Mouse (Mus musculus): ENCODE data around the gene Camk2b. TPM values are rescaled to one million over a fixed set of nuclear protein-coding genes. Genes with fewer than 3 reads are reported as not detected.

Camk2b gene
- polyA plus RNA-seq, 1 experiment from 2014 or later: 21.4 TPM

DNA sequence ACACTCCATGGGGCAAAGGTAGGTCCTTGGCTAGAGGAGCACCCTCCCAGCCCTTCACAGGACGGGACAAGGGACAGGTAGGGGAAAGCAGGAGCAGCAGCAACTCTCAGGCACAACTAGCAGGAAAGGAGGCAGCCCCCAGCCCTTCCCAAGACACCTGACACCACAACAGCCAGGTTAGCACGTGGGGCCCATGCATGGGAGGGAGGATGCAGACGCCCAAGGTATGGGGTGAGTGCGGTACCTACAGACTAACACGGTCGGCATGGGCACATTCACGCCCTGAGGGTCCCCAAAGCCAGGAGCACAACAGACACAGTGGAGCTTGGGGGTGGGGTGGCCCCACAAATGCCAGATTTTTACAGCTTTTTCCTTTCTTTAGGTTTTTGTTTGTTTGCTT, 95.0 kb downstream of the Camk2b start:
- Histone ChIP-seq H3K27me3 (replicated peaks) (no peaks in the 10 kb centered on the region), H3K27ac (no peak overlapping the region), H3K36me3 (peaks cover 51% of the 10 kb centered on the region), H3K4me2 (replicated peaks) (no peak overlapping the region), H3K4me3 (no peak overlapping the region), H3K9me3 (no peaks in the 10 kb centered on the region), H3K9ac (no peak overlapping the region), H3K4me1 (no peaks in the 10 kb centered on the region)
- ATAC-seq (ENCODE audit: low FRiP score, low read depth): no peak
- WGBS: 64% methylated on average over 7 of the region's 7 CpGs

GRCm38 (mm10) chr11:5968223-5968622, 97.9 kb downstream of the Camk2b start:
- no peaks in the 10 kb centered on the region for H3K27me3 ChIP-seq (replicated peaks)
- no peak for ATAC-seq (ENCODE audit: low FRiP score, low read depth)
- peaks cover 80% of the 10 kb centered on the region for H3K36me3 ChIP-seq
- no peaks in the 10 kb centered on the region for H3K9me3 ChIP-seq
- no peak overlapping the region for H3K4me3 ChIP-seq
- H3K4me1 ChIP-seq: no peaks in the 10 kb centered on the region
- H3K27ac ChIP-seq: no peak overlapping the region
- WGBS: 79% methylated on average over 6 of the region's 6 CpGs
- no peak overlapping the region for H3K4me2 ChIP-seq (replicated peaks)
- no peak overlapping the region for H3K9ac ChIP-seq

DNA sequence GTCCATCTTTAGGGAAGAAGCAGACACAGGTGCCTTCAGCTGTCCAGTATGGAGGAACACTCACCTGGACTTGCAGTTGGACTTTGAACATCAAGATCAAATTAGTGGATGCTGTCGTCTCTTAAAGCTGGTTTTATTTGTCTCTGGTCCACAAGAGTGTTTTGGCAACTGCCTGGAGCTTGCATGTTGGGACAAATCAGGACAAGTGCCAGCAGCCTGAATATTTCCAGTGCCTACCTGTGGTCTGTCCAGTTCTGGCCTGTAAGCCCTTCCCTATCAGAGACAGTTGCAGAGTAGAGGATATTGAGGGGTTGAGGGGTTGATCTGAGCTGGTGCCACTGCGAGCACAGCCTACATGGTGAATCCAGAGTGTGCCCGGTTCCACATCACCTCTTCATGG, 99.4 kb downstream of the Camk2b start:
- ATAC-seq (ENCODE audit: low FRiP score, low read depth): no peak
- H3K4me1 ChIP-seq: no peaks in the 10 kb centered on the region
- 93% methylated on average over 3 of the region's 3 CpGs for WGBS
- no peak overlapping the region for H3K4me3 ChIP-seq
- no peak overlapping the region for H3K4me2 ChIP-seq (replicated peaks)
- H3K9me3 ChIP-seq: no peaks in the 10 kb centered on the region
- H3K27me3 ChIP-seq (replicated peaks): no peaks in the 10 kb centered on the region
- peaks cover 88% of the 10 kb centered on the region for H3K36me3 ChIP-seq
- no peak overlapping the region for H3K9ac ChIP-seq
- no peak overlapping the region for H3K27ac ChIP-seq

DNA sequence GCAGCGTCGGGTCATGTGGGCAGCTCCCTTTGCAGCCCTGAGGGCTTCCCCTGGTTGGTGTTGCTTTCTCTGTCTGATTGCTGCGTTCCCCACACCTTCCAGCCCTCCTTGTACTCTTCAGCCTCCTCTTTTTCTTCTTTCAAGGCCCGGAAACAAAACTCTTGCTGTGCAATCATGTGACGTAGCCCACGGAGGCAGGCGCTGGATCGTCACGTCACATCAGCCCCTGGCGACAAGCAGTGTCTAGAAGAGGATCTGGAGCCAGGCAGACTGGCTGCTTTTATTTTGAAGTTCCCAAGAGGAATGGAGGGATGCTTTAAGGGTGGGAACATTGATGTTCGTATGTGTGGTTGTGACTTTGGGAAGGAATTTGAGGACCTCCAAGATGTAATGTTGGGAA, 100.3 kb downstream of the Camk2b start:
- H3K36me3 ChIP-seq: peaks cover 91% of the 10 kb centered on the region
- H3K4me2 ChIP-seq (replicated peaks): no peak overlapping the region
- no peak for ATAC-seq (ENCODE audit: low FRiP score, low read depth)
- no peak overlapping the region for H3K4me3 ChIP-seq
- H3K27ac ChIP-seq: no peak overlapping the region
- WGBS: 88% methylated on average over 11 of the region's 11 CpGs
- H3K9me3 ChIP-seq: no peaks in the 10 kb centered on the region
- H3K27me3 ChIP-seq (replicated peaks): no peaks in the 10 kb centered on the region
- no peaks in the 10 kb centered on the region for H3K4me1 ChIP-seq
- H3K9ac ChIP-seq: no peak overlapping the region

DNA sequence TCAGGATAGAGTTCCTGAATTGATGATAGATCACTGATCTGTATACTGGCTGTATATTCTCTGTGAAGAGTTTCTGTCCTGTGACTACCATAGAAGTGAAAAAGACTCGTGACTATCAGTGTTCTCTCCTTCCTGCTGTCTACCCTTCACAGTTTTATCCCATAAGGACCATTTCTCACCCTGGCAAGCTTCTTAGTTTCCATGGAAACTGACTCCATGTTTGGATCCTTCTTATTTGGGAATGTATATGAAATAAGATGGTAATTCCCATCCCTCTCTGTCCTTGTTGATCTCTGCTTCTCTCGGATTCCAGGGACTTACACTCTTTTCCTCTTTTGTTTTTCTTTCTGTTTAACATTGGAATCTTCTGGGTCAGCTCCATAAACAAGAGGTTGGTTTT, 106.1 kb downstream of the Camk2b start:
- Histone ChIP-seq H3K36me3 (peaks cover 55% of the 10 kb centered on the region), H3K9ac (no peak overlapping the region), H3K27me3 (replicated peaks) (no peaks in the 10 kb centered on the region), H3K4me3 (no peak overlapping the region), H3K27ac (no peak overlapping the region), H3K4me1 (peaks cover 14% of the 10 kb centered on the region; the same call in 1 of the 2 replicates), H3K4me2 (replicated peaks) (no peak overlapping the region), H3K9me3 (no peaks in the 10 kb centered on the region)
- no peak for ATAC-seq (ENCODE audit: low FRiP score, low read depth)
- 82% methylated on average over 2 of the region's 2 CpGs for WGBS

- H3K4me3 ChIP-seq: peak within 1 kb of the TSS; percentile 92
- ATAC-seq (ENCODE audit: low FRiP score, low read depth): peak; percentile 97
- H3K36me3 ChIP-seq: peaks cover 13% of the 10 kb centered on the region
- under 1% methylated on average over 71 of the region's 71 CpGs for WGBS
- peak within 1 kb of the TSS; percentile 94 for H3K9ac ChIP-seq
- H3K27ac ChIP-seq: peak within 1 kb of the TSS; percentile 50; the same call in 1 of the 2 replicates
- H3K9me3 ChIP-seq: no peaks in the 10 kb centered on the region
- H3K4me1 ChIP-seq: peaks cover 14% of the 10 kb centered on the region; the same call in 1 of the 2 replicates
- no peaks in the 10 kb centered on the region for H3K27me3 ChIP-seq (replicated peaks)
- peak within 1 kb of the TSS; percentile 83 for H3K4me2 ChIP-seq (replicated peaks)
These were observed 110.5 kb downstream of the Camk2b start, which contains the start of gene Ykt6 for GRCm38 (mm10) chr11:5955546-5956276. TSS of gene Ykt6 (plus strand) at chr11:5955693.

DNA sequence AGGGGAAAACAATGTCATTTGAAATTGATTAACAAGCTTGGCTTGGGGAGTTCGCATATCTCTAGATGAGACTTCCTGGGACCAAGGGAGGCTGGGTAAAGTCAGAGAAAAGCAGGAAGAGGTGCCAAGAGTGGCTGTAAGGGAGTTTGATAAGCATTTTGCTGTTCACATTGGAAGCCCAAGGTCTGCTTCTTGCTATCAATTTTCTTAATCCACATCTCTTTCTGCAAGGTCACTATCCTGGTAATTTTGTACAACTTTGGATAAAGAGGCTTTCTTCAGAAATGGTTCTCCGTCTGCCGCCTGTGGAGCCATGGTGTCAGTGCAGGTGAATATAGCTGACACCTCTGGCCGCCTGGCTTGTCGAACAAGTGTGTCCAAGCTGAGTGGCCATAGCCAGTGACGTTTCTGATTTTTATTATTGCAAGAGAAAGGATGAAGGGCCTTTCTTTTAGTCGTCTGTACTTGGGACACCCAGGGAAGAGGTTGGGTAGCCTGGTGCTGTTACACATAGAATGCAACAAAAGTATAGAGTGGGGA, 111.1 kb downstream of the Camk2b start:
- peak overlapping the region; percentile 94 for H3K9ac ChIP-seq
- peak; percentile 83 for ATAC-seq (ENCODE audit: low FRiP score, low read depth)
- H3K27me3 ChIP-seq (replicated peaks): no peaks in the 10 kb centered on the region
- H3K36me3 ChIP-seq: peaks cover 6% of the 10 kb centered on the region; the same call in 1 of the 2 replicates
- H3K9me3 ChIP-seq: no peaks in the 10 kb centered on the region
- H3K4me1 ChIP-seq: peaks cover 16% of the 10 kb centered on the region; the same call in 1 of the 2 replicates
- 10% methylated on average over 7 of the region's 7 CpGs for WGBS
- peak overlapping the region; percentile 83 for H3K4me2 ChIP-seq (replicated peaks)
- H3K27ac ChIP-seq: peak overlapping the region; percentile 50; the same call in 1 of the 2 replicates
- peak overlapping the region; percentile 92 for H3K4me3 ChIP-seq

GRCm38 (mm10) chr11:5954435-5954834, 111.7 kb downstream of the Camk2b start:
- Histone ChIP-seq H3K27me3 (replicated peaks) (no peaks in the 10 kb centered on the region), H3K27ac (no peak overlapping the region), H3K4me2 (replicated peaks) (peak overlapping the region; percentile 83; the same call in 1 of the 2 replicates), H3K36me3 (peaks cover 3% of the 10 kb centered on the region; the same call in 1 of the 2 replicates), H3K9ac (no peak overlapping the region), H3K4me1 (peaks cover 22% of the 10 kb centered on the region; the same call in 1 of the 2 replicates), H3K9me3 (no peaks in the 10 kb centered on the region), H3K4me3 (no peak overlapping the region)
- ATAC-seq (ENCODE audit: low FRiP score, low read depth): no peak
- WGBS: 78% methylated on average over 5 of the region's 5 CpGs

- no peaks in the 10 kb centered on the region for H3K36me3 ChIP-seq
- peaks cover 23% of the 10 kb centered on the region; the same call in 1 of the 2 replicates for H3K4me1 ChIP-seq
- H3K9me3 ChIP-seq: no peaks in the 10 kb centered on the region
- no peak overlapping the region for H3K4me3 ChIP-seq
- no peak overlapping the region for H3K9ac ChIP-seq
- ATAC-seq (ENCODE audit: low FRiP score, low read depth): no peak
- no peak overlapping the region for H3K4me2 ChIP-seq (replicated peaks)
- H3K27me3 ChIP-seq (replicated peaks): no peaks in the 10 kb centered on the region
- no peak overlapping the region for H3K27ac ChIP-seq
- 31% methylated on average over 8 of the region's 8 CpGs for WGBS
These were observed 112.9 kb downstream of the Camk2b start for GRCm38 (mm10) chr11:5953130-5953765.

DNA sequence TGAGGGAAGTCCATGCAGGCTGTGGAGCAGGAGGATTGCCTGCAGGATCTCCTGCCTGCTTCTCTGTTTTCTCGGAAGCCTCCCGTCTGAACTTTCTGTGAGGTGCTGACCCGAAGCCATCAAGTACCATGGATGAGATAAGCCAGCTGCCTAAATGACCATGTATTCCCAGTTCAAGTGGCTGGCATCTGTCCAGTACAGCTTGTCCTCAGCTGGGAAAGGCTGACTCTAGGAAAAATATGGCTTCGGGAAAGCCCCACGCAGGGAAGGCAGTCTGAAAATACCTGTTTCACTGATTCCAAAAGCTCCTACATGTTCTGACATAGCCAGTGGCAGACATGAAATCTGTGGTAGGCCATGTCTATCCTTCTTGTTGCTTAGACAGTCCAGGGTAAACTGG, 113.7 kb downstream of the Camk2b start:
- H3K9ac ChIP-seq: no peak overlapping the region
- H3K27ac ChIP-seq: no peak overlapping the region
- ATAC-seq (ENCODE audit: low FRiP score, low read depth): no peak
- H3K9me3 ChIP-seq: no peaks in the 10 kb centered on the region
- H3K27me3 ChIP-seq (replicated peaks): no peaks in the 10 kb centered on the region
- H3K4me2 ChIP-seq (replicated peaks): no peak overlapping the region
- WGBS: 91% methylated on average over 5 of the region's 5 CpGs
- peaks cover 23% of the 10 kb centered on the region; the same call in 1 of the 2 replicates for H3K4me1 ChIP-seq
- no peak overlapping the region for H3K4me3 ChIP-seq
- no peaks in the 10 kb centered on the region for H3K36me3 ChIP-seq

- Histone ChIP-seq H3K4me1 (peaks cover 9% of the 10 kb centered on the region; the same call in 1 of the 2 replicates), H3K27me3 (replicated peaks) (no peaks in the 10 kb centered on the region), H3K27ac (no peak within 1 kb of the TSS), H3K9me3 (no peaks in the 10 kb centered on the region), H3K36me3 (no peaks in the 10 kb centered on the region), H3K4me3 (no peak within 1 kb of the TSS), H3K9ac (no peak within 1 kb of the TSS), H3K4me2 (replicated peaks) (no peak within 1 kb of the TSS)
- 67% methylated on average over 8 of the region's 8 CpGs for WGBS
- ATAC-seq (ENCODE audit: low FRiP score, low read depth): peak; percentile 58; the same call in 1 of the 2 replicates
These were observed 116.4 kb downstream of the Camk2b start, which contains the start of gene Gck for GRCm38 (mm10) chr11:5949586-5950352. TSS of gene Gck (minus strand) at chr11:5950081.

All from neural tube, embryonic 12.5 days (tissue).